Mouse (Mus musculus) inflammation-experienced regulatory T-cells, adult 6 months (primary cell): ENCODE results near the gene Slc37a3. TPM values are rescaled to one million over a fixed set of nuclear protein-coding genes. Genes with fewer than 3 reads are reported as not detected.
"Not testable (repeated sequence)": the region's sequence is repeated elsewhere in the genome, so short reads cannot be mapped to it uniquely, and the experiment has no call there.

Experiments
- ATAC-seq: one replicate; pipeline ENCODE4 v1.8.0; 2017
- polyA plus RNA-seq, 3 experiments: library from polyadenylated mRNA; unstranded; fragments of 100-300 nt; shearing (Covaris generic); gene quantifications; one replicate each; pipeline ENCODE4 v1.2.1; 2017

Gene Slc37a3
- 10 to 100 TPM; 31.0 to 41.8 (median 32.2) TPM for polyA plus RNA-seq

- ATAC-seq, result peak; percentile 35
These were observed at the start of gene Slc37a3 for GRCm38 (mm10) chr6:39377311-39377827. Gene Slc37a3 (minus strand): TSS chr6:39377675.

GRCm38 (mm10) chr6:39426725-39427124 is 49.2 kb upstream of the Slc37a3 start:
- ATAC-seq, result no peak

GRCm38 (mm10) chr6:39425181-39425580 is 47.7 kb upstream of the Slc37a3 start:
- ATAC-seq, result no peak

- no peak for ATAC-seq
These were observed 46.2 kb upstream of the Slc37a3 start for GRCm38 (mm10) chr6:39423686-39424085.

GRCm38 (mm10) chr6:39423130-39423551 is 45.7 kb upstream of the Slc37a3 start:
- ATAC-seq, result no peak

GRCm38 (mm10) chr6:39420867-39421266 is 43.4 kb upstream of the Slc37a3 start:
- no peak for ATAC-seq

- ATAC-seq, result peak; percentile 77
These were observed 42.6 kb upstream of the Slc37a3 start, which contains the start of gene Mkrn1 for GRCm38 (mm10) chr6:39419851-39420721. Gene Mkrn1 (minus strand): TSS chr6:39420462.

- ATAC-seq, result peak; percentile 11
These were observed 41.9 kb upstream of the Slc37a3 start for GRCm38 (mm10) chr6:39419386-39419850.

- not testable (repeated sequence) for ATAC-seq
These were observed 39.2 kb upstream of the Slc37a3 start for GRCm38 (mm10) chr6:39416654-39417053.

GRCm38 (mm10) chr6:39415762-39416161 is 38.3 kb upstream of the Slc37a3 start:
- peak; percentile 47 for ATAC-seq

GRCm38 (mm10) chr6:39414106-39414505 is 36.6 kb upstream of the Slc37a3 start:
- ATAC-seq, result no peak

GRCm38 (mm10) chr6:39406480-39406879 is 29.0 kb upstream of the Slc37a3 start:
- ATAC-seq, result no peak

GRCm38 (mm10) chr6:39403136-39403535 is 25.7 kb upstream of the Slc37a3 start:
- no peak for ATAC-seq

- peak; percentile 48 for ATAC-seq
These were observed 22.9 kb upstream of the Slc37a3 start for GRCm38 (mm10) chr6:39400343-39400742.

- ATAC-seq, result no peak
These were observed 20.9 kb upstream of the Slc37a3 start for GRCm38 (mm10) chr6:39398342-39398741.

GRCm38 (mm10) chr6:39397046-39397445 is 19.6 kb upstream of the Slc37a3 start:
- ATAC-seq, result no peak

- ATAC-seq, result no peak
These were observed 18.4 kb upstream of the Slc37a3 start for GRCm38 (mm10) chr6:39395916-39396315.

- no peak for ATAC-seq
These were observed 18.0 kb upstream of the Slc37a3 start for GRCm38 (mm10) chr6:39395471-39395870.

- ATAC-seq, result no peak
These were observed 12.5 kb upstream of the Slc37a3 start for GRCm38 (mm10) chr6:39389988-39390387.

- peak; percentile 21 for ATAC-seq
These were observed 3.8 kb upstream of the Slc37a3 start, which contains the start of gene Rab19 for GRCm38 (mm10) chr6:39381125-39381880. Gene Rab19 (plus strand): TSS chr6:39381175.

- ATAC-seq, result no peak
These were observed 2.8 kb upstream of the Slc37a3 start for GRCm38 (mm10) chr6:39380276-39380675.

- ATAC-seq, result peak; percentile 63
These were observed 2.3 kb upstream of the Slc37a3 start for GRCm38 (mm10) chr6:39379749-39380148.

GRCm38 (mm10) chr6:39379224-39379623 is 1.7 kb upstream of the Slc37a3 start:
- peak; percentile 80 for ATAC-seq
